Mouse (Mus musculus): ENCODE data around the gene Snupn.
"Not testable (repeated sequence)": the region's sequence is repeated elsewhere in the genome, so short reads cannot be mapped to it uniquely, and the experiment has no call there.

Snupn gene

DNA sequence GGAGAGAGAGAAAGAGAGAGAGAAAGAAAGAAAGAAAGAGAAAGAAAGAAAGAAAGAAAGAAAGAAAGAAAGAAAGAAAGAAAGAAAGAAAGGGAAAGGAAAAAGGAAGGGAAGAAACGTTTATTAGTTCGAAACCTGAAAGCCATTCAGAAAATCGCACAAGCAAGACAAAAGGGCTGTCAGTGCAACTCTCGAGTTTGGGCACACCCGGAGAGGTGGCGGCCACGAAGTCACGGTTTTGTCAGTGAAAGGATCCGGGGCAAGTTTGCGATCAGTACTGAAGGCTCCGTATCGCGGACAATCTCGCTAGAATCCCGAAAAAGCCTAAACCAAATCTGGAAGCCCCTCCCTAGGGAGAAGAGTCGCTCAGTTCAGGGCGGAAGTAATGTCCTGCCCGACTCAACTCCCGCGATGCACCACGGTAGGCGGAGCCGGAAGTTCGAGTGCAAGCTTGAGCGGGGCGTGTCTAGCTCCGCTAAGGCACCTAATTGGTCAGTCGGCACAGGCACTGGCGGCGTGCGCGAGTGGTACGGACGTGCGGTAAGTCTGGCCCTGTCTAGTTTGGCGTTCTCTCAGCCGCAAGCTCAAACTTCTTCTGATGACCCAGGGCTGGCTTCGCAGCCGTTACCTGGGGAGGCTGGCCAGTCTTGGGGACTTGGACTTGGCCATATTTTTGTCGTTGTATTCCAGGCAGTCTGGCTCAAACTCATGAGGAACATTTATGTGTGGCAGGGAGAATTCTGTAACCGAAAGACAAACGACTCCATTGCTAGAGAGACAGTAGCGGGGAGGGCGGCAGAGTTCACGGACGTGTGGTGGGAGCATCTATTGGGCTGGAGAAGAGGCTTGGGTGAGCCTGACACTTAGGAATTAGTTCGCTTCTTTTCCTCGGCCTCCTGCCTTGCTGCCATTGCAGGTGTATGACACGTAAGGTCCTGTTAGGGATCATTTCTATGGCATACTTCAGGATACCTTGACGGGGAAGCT, at the start of gene Snupn:
TSS of gene Snupn (plus strand) at position 465 of the 987 bp plus-strand sequence.
- DNase-seq: peak; percentile 99

DNA sequence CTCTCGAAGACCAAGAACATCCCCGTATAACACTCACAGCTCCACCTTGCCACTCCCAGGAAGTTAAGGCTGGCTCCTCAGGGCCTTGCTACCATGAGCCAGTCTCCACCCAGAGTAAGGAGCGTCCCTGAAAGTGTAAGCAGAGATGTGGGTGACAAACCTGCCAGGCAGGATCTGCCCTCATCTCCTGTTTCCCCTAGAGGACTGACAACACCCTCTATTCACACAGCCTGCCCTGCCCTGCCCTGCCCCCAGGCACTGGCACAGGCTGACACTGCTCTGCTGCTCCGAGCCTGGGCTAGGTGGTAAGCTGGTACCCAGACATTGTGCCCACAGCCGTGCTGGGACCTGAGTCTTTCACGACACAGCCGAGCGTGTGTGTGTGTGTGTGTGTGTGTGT, 49.5 kb upstream of the Snupn start:
- no peak for DNase-seq

- no peak for DNase-seq
Observed at GRCm38 (mm10) chr9:56903662-56904061, 47.0 kb upstream of the Snupn start.

DNA sequence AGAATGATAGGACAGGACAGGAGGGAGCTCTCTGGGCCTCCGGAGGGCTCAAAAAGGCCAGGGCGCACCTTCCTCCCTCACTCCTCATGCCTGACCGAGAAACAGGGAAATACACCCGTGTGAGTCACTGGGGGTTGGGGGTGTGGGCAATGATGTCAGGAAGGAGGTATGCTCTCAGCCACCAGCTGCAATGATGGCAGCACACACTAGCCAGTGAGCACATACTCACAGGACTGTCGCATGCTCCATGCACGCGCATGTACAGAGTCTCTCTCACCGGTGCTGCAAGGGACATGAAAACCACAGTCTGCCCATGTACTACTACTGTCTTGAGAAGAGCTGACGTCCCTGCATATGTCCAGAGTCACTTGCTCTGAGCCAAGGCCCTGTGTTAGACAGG, 43.1 kb upstream of the Snupn start:
- DNase-seq: no peak

DNA sequence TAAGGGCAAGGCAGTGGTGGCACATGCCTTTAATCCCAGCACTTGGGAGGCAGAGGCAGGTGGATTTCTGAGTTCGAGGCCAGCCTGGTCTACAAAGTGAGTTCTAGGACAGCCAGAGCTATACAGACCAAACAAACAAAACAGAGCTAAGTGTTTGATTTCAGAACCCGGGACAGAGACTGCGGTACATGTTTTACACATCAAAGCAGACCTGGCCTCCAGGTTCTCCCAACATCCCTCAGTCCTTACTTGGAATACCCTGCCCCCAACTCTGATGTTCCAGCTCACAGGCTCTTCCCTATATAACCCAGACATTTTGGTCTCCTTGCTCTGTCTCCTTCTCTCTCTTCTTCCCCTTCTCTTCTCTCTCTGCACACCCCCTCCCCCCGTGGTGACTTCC, 40.7 kb upstream of the Snupn start:
- not testable (repeated sequence) for DNase-seq

GRCm38 (mm10) chr9:56911017-56911416, 39.7 kb upstream of the Snupn start:
- DNase-seq: no peak

DNA sequence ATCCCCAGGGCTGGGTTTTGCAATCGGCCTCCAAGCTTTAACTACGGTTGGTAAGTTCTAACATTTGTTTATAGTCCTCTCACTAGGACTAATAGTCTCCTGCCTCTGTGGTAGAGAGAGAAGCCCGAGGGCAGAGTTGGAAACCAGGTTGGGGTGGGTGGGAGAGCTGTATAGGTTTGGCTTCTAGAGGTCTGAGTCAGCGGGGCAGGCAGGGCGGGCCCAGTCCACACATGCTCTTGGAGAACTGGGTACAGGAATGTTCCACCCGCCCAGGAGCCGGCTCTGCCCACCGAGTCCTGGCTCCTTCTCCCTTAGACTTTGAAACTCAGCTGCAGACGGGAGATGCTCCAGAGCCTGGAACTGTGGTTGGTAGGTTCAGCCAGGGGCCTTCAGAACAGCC, 36.7 kb upstream of the Snupn start:
- DNase-seq: no peak

- DNase-seq: no peak
Observed at GRCm38 (mm10) chr9:56915116-56915515, 35.6 kb upstream of the Snupn start.

- DNase-seq: no peak
Observed at GRCm38 (mm10) chr9:56915695-56916410, 34.8 kb upstream of the Snupn start.

DNA sequence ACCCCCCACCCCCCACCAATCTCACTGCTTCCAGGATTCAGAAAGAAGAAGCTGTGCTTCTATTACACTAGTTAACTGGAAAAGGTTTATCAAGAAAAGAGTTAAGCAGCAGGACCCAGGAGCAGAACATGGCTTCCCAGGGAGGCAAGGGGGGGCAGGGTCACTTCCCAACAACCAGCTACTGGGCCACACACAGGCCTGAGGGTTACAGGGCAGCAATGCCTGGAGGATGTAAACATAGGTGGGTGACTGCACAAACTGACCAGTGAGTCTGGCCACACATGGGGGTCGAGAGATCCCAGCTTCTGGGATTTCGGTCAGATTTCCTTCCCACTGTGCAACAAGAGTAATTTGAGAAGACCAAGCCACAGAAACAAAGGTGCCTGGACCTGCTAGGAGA, 33.5 kb upstream of the Snupn start:
- no peak for DNase-seq

DNA sequence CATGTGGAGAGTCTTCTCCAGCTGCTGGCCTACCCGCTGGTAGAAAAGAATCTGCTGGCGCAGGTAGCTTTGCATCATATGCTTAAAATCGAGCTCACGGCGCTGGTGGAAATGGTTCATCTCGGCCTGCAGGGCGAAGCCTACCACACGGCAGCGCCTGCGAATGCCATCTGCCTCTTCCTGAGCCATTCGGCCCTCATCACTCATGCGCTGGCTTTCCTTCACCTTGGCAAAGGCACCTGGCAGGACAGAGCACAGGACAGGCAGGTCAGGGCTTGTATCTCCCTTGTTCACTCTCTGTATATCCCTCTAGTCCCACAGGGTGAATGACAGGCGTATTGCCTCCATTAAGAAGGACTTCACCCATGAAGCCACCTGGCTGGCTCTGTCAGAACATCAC, 32.2 kb upstream of the Snupn start:
- no peak for DNase-seq

DNA sequence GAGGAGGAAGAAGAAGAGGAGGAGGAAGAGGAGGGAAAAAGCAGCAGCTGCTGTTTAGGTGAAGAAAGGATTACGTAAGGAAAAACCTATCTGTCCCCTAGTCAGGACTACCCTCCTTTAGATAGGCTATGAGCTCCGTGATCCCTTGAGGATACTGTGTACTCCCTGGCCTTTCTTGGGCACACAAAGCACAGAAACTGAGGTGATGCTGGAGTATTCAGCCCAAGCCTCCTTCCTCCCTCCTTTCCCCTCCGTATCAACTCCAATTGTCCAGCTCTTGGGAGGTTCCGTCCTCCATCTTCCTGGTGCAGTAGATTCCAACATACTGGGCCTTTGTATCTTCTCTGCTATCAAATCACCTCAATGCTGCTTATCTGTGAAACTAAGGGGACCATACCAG, 27.9 kb upstream of the Snupn start:
- DNase-seq: no peak

DNA sequence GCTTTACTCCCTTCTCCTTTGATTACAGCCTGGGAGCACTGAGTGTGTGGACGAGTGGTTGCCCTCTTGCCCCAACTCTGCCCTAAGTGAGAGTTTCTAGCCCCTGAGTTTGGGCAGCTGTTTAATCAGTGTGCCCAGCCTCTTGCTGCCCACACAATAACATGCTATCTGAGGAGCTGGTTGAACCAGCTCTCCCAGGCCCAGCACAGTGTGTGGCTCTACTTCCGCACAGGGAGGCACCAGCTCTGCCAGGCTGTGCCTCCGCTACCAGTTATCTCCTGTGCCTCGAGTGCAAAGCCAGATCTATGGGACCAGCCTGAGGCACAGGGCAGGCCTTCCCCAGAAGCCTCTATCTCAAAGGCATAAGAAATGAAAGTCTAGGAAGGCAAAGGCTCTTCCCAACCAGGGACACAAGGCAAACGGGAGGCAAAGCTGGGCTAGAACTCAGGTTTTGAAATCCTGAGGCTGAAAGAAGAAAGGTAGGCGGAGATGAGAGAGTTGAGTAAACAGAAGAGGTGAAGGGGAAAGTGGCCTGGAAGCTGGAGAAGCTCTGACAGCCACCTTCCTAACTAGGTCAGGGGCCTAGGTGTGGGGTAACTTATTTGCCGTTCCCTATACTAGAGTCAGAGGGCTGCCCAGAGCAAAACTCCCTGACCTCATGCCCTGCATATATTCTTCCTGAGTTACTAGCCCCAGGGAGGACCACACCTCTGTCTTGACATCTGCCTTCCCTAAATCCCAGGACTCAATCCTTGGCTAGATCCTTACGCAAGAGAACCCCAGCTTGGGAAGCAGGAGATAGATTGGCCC, 26.6 kb upstream of the Snupn start:
- peak; percentile 32 for DNase-seq

GRCm38 (mm10) chr9:56924651-56925027, 26.0 kb upstream of the Snupn start:
- DNase-seq: peak; percentile 93

DNA sequence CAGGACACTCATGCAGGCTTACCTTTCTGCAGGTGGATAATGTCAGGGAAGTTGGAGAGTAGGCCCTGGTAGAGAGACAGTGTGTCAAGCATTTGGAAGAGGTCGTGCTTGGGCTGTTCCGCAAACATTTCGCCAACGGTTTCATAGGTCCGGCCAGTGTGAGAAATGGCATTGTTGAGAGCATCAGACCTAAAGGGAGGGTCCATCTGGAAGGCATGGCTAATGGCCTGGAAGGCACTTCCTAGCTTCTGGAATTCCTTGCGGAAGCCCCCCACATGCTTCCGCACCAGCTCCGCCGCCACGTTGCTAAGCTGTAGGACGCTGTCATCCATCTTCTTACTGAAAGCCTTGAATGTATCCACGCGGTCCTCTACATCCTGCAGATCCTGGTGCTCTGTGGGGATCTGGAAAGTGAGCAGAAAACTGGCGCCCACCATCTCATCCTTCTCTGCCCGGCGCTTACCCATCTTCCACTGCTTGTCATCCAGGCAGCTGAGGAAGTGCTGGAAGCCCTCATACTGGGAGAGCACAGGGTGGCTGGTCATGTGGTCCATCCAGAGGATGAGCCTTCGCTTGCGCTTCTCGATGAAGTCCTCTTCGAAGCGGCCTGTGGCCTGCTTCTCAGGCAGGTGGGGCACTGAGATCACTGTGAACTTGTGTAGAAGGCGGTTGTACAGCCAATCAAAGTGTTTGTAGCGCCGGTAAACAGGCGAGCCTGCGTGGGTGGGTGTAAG, 25.2 kb upstream of the Snupn start:
- DNase-seq: peak; percentile 41

DNA sequence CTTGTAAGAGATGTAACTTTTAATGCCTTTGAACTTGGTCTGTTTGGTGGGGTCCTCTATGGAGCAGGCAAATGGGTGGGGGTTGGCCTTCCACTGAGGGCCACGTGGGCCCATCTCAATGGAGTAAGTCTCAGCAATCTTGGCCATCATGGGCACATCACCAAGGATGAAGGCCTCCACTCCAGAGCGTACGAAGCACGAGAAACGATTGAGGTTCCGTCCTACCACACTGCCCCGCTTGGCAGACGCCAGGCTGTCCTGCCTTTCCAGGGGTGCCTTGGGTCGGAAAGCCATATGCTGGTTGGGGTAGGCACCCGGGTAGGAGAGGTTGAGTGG, 24.7 kb upstream of the Snupn start:
- no peak for DNase-seq

DNA sequence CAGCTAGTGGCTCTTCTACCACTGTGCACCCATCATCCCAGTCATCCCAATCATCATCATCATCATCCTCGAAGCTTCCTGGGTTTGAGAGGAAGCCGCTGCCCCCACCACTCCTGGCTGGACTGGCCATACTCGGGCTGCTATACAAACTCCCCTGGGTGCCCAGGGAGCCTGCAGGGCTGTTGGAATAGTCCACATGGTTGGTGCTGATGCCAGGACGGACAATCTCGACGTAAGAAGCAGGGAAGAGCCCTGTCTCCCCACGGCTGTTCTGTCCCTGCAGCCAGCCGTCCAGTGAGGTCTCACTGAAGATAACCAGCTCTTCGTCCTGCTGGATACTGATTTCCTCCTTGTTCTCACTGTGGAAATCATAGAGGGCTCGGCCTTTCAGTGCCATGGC, 24.3 kb upstream of the Snupn start:
- DNase-seq: peak; percentile 21

DNA sequence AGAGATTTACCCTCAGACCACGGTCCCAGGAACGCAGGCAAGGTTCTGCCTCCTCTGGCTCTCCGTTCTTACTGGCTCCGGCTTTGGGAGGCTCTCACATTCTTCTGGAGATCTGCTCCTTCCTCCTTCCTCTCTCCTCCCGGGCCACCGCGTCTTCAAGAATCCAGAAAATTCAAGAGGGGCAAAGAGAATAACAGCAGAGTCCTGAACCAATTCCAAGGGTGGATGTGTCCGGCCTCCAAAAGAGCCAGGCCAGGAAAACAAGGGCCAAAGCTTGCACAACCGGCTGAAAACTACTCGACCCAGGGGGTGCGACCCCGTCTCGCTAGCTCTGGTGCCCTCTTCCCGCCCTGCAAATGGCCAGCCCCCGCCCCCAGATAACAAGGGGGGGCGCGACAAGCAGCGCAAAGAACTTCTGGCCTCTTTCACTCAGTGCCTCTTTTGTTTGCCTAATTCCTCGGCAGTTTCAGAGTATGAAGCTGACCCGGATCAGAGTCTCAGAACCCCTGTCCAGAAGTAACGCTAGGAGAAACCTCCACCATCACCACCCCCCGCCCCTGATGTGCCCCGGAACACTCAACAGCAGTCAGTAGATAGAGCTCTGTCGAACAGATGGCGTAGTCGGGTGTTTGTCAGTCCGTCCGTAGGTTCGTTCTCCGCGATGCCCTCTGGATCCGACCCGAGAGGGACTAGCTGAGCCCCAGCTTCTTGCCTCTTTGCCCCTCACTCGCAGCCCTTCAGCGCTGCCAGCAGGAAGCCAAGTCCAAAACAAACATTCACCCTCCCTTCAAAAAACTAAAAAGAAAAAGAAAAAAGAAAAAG, 23.3 kb upstream of the Snupn start:
- peak; percentile 68 for DNase-seq

DNA sequence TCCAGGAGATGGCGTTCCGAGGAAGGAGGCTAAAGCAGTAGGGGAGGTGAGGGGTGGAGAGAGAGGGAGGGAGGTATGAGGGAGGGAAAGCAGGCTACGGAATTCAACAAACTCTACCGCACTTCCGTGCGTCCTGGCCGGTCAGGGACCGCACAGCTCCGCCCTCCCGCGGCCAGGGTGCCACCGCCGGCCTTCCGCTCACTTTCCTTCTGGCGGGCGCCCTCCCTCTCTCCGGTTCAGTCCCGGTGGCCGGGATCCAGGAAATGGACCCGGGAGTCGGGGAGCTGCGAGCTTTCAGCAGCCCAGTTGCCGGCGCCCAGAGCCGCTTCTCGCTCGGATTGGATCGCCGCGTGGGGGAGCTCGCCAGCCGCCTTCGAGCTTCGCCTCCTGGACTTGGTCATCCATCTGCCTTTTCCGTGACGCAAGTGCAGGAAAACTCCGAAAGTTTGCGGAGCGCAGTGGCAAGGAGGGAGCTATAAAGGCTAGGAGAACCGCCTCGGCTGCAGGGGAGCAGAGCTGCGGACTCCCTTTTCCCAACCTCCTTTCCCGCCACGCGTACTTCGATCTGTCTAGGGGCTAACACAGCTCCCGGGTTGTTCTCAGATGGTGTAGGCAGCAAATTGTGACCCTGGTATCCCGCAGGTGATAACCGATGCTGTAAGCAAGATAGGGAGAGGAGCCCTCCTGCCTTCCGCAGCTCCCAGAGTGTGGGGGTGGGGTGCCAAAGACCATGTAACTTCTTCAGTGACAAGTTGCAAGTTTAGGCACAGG, 22.5 kb upstream of the Snupn start, which contains the start of gene Snx33:
TSS of gene Snx33 (minus strand) at position 331 of the 771 bp plus-strand sequence.
- peak; percentile 98 for DNase-seq

- DNase-seq: no peak
Observed at GRCm38 (mm10) chr9:56929496-56929895, 21.2 kb upstream of the Snupn start.

DNA sequence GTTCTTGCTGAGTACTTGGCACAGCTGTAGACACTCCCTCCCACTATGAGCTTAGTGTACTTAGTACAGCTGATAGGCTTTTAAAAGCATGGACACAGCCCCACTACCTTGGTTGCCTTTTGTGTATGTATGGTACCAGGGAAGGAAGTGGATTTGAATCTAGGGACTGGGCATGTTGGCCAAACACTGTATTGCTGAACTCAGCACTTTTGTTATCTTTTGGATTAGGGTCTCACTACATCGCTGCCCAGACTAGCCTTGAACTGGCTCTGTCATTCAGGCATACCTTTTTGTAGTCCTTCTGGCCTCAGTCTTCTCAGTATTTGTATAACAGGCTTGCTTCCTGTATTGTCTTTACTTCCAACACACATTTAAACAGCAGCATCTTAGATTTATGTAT, 20.1 kb upstream of the Snupn start:
- DNase-seq: no peak
